Mouse (Mus musculus) monocyte, adult 5-6 weeks (primary cell): ENCODE data around the gene Bsg. TPM values are rescaled to one million over a fixed set of nuclear protein-coding genes. Genes with fewer than 3 reads are reported as not detected.

Experiments
- ATAC-seq: fragments of 153-309, 156-312 bp; replicated peaks from 2 replicates; pipeline ENCODE4 v1.8.0; 2017; ENCODE audit warnings: mild to moderate bottlenecking; ENCODE audit not compliant: low TSS enrichment, insufficient number of reproducible peaks, severe bottlenecking, poor library complexity, low FRiP score
- total RNA-seq: library from RNA; stranded (forward); fragments of 200-1000, 200-491, 200-594 nt; gene quantifications from 3 replicates; pipeline ENCODE4 v1.2.3, GENCODE M21; 2017

Bsg gene
- total RNA-seq, 1 experiment from 2014 or later, result 185 TPM

GRCm38 (mm10) chr10:79680606-79681495 is 23.4 kb upstream of the Bsg start:
- ATAC-seq, result peak; percentile 37; the same call in 1 of the 2 replicates

- ATAC-seq, result peak; percentile 52
Measured at GRCm38 (mm10) chr10:79681591-79682245, 22.6 kb upstream of the Bsg start, which contains the start of gene Cdc34. TSS of gene Cdc34 (plus strand) at chr10:79682195.

GRCm38 (mm10) chr10:79682551-79682915 is 21.8 kb upstream of the Bsg start:
- ATAC-seq, result no peak

- no peak for ATAC-seq
Measured at GRCm38 (mm10) chr10:79682916-79683582, 21.2 kb upstream of the Bsg start.

- ATAC-seq, result no peak
Measured at GRCm38 (mm10) chr10:79683726-79684640, 20.3 kb upstream of the Bsg start.

- ATAC-seq, result no peak
Measured at GRCm38 (mm10) chr10:79684770-79685600, 19.3 kb upstream of the Bsg start.

GRCm38 (mm10) chr10:79686219-79686618 is 18.1 kb upstream of the Bsg start:
- no peak for ATAC-seq

GRCm38 (mm10) chr10:79686691-79687090 is 17.6 kb upstream of the Bsg start:
- no peak for ATAC-seq

- no peak for ATAC-seq
Measured at GRCm38 (mm10) chr10:79687513-79687912, 16.8 kb upstream of the Bsg start.

- ATAC-seq, result no peak
Measured at GRCm38 (mm10) chr10:79688720-79689119, 15.6 kb upstream of the Bsg start, which contains the start of gene Gzmm. TSS of gene Gzmm (plus strand) at chr10:79689020.

GRCm38 (mm10) chr10:79689178-79689577 is 15.1 kb upstream of the Bsg start:
- ATAC-seq, result no peak

- no peak for ATAC-seq
Measured at GRCm38 (mm10) chr10:79691986-79692548, 12.2 kb upstream of the Bsg start.

- ATAC-seq, result no peak
Measured at GRCm38 (mm10) chr10:79693580-79694378, 10.5 kb upstream of the Bsg start.

- no peak for ATAC-seq
Measured at GRCm38 (mm10) chr10:79694379-79694655, 10.0 kb upstream of the Bsg start.

GRCm38 (mm10) chr10:79695231-79696128 is 8.8 kb upstream of the Bsg start:
- peak; percentile 68 for ATAC-seq

GRCm38 (mm10) chr10:79696129-79696651 is 8.1 kb upstream of the Bsg start:
- no peak; the same call in 1 of the 2 replicates for ATAC-seq
